ENCODE assay signal across 25 mouse cellular contexts in the genomic region with DNA sequence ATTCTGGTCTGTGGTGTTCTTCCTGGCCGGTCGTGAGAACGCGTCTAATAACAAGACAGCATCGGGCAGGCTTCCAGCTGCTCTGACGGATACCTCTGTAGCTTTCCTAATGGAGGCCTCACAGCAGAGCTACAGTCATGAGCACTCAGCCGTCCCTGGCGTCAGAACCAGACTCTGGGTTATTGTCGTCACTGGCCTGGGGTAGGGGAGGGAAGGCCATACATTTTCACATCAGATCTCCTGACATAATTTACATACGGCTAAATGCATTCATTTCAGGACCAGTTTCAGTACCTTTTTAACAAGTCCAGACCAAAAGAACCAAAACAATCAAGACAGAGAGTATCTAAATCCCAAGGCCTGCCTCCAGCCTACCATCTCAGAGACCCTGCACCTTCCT. TPM values are rescaled to one million over a fixed set of nuclear protein-coding genes. Genes with fewer than 3 reads are reported as not detected.
"Had no signal": no experiment of that assay in that cellular context is flagged by ENCODE, and none has a peak within 500 bp of the region (broad histone marks: within the 10 kb centered on the region; RNA-seq: fewer than 3 reads in every experiment).

No protein-coding gene starts in this region.

- H3K9ac ChIP-seq: limb, embryonic 13.5 days; liver, embryonic 12.5 days; liver, embryonic 15.5 days; midbrain, embryonic 13.5 days; stomach, embryonic 15.5 days had no signal

- H3K4me2 ChIP-seq: limb, embryonic 13.5 days; liver, embryonic 12.5 days; liver, embryonic 15.5 days; midbrain, embryonic 13.5 days; stomach, embryonic 15.5 days had no signal

- H3K4me3 ChIP-seq: limb, embryonic 10.5 days; limb, embryonic 13.5 days; liver, embryonic 12.5 days; liver, embryonic 15.5 days; midbrain, embryonic 13.5 days; stomach, embryonic 15.5 days had no signal

- H3K9me3 ChIP-seq: limb, embryonic 10.5 days; limb, embryonic 13.5 days; liver, embryonic 12.5 days; liver, embryonic 15.5 days; midbrain, embryonic 13.5 days; stomach, embryonic 15.5 days had no signal

- H3K36me3 ChIP-seq: limb, embryonic 10.5 days; limb, embryonic 13.5 days; liver, embryonic 12.5 days; liver, embryonic 15.5 days; midbrain, embryonic 13.5 days; stomach, embryonic 15.5 days had no signal

- DNase-seq: kidney, adult 18-20 months; kidney, adult 9 months; kidney, postnatal 14 days; kidney, postnatal 4 days; liver; lung, adult 18-20 months; right cerebral cortex, adult 18-20 months; right cerebral cortex, postnatal 14 days; spleen, adult 18-20 months; thymus, adult 18-20 months; thymus, postnatal 36 days had no signal

- ATAC-seq: intestine, embryonic 16.5 days; liver, embryonic 12.5 days; midbrain, embryonic 13.5 days had no signal

- H3K27ac ChIP-seq: limb, embryonic 10.5 days; limb, embryonic 13.5 days; liver, embryonic 12.5 days; liver, embryonic 15.5 days; macrophage; midbrain, embryonic 13.5 days; stomach, embryonic 15.5 days had no signal

- H3K4me1 ChIP-seq: limb, embryonic 10.5 days; limb, embryonic 13.5 days; liver, embryonic 12.5 days; liver, embryonic 15.5 days; midbrain, embryonic 13.5 days; stomach, embryonic 15.5 days had no signal

- H3K27me3 ChIP-seq: limb, embryonic 13.5 days; liver, embryonic 12.5 days; liver, embryonic 15.5 days; midbrain, embryonic 13.5 days; stomach, embryonic 15.5 days had no signal

RNA-seq across cellular contexts. Expression of a gene that starts 12.6 kb away (rescaled TPM):
- total RNA-seq: layer of hippocampus, postnatal 14 days; left cerebral cortex, postnatal 14 days; midbrain, postnatal 0 days had no signal
- polyA plus RNA-seq: kidney, embryonic 16.5 days; limb, embryonic 10.5 days; limb, embryonic 13.5 days; liver, embryonic 12.5 days; liver, embryonic 15.5 days; macrophage; midbrain, embryonic 13.5 days; midbrain, postnatal 0 days; neural tube, embryonic 11.5 days; neural tube, embryonic 14.5 days had no signal
